Mouse (Mus musculus) myocyte (in vitro differentiated cells): Measurements from ENCODE around the gene Plekhh3.

Experiments
- CEBPB ChIP-seq: IDR thresholded peaks from 2 replicates; pipeline ENCODE4 v1.6.1; 2011; ENCODE audit warnings: mild to moderate bottlenecking, moderate library complexity; ENCODE audit not compliant: poor library complexity, insufficient read depth, severe bottlenecking
- E2F4 ChIP-seq: IDR thresholded peaks from one replicate; pipeline ENCODE4 v1.6.1; 2011; ENCODE audit warnings: mild to moderate bottlenecking, control low read depth, moderate library complexity; ENCODE audit not compliant: insufficient read depth
- MAX ChIP-seq: IDR thresholded peaks from one replicate; pipeline ENCODE4 v1.6.1; 2011; ENCODE audit warnings: low read depth, mild to moderate bottlenecking, control low read depth
- POLR2A ChIP-seq: IDR thresholded peaks from one replicate; pipeline ENCODE4 v1.6.1; 2011; ENCODE audit warnings: low read depth, mild to moderate bottlenecking, control low read depth, moderate library complexity; ENCODE audit not compliant: insufficient read length
- REST ChIP-seq: IDR thresholded peaks from one replicate; pipeline ENCODE4 v1.6.1; 2011; ENCODE audit warnings: mild to moderate bottlenecking, control low read depth, moderate library complexity; ENCODE audit not compliant: insufficient read depth, insufficient read length
- USF1 ChIP-seq: IDR thresholded peaks from one replicate; pipeline ENCODE4 v1.6.1; 2011; ENCODE audit warnings: low read depth, mild to moderate bottlenecking, control low read depth, moderate library complexity

GRCm38 (mm10) chr11:101162301-101162700 lies 8.8 kb downstream of the Plekhh3 start:
- TF ChIP-seq MAX (no peak), POLR2A (no peak), E2F4 (no peak), REST (no peak), CEBPB (no peak), USF1 (no peak)
